Mouse (Mus musculus): ENCODE measurements around the gene Trim7. TPM values are rescaled to one million over a fixed set of nuclear protein-coding genes. Genes with fewer than 3 reads are reported as not detected.
"Not testable (repeated sequence)": the region's sequence is repeated elsewhere in the genome, so short reads cannot be mapped to it uniquely, and the experiment has no call there.

The Trim7 gene
- 0.89 and 1.0 TPM in 2 replicates for polyA plus RNA-seq (2015; fragmentation: Nextera tagmentation; extraction: Ambion mirVana)

GRCm38 (mm10) chr11:48825979-48826751, at the start of gene Trim7, which contains the start of gene Gm12184:
TSS of gene Trim7 (plus strand) at chr11:48826140.
TSS of gene Gm12184 (minus strand) at chr11:48826655.
- ATAC-seq = peak; percentile 86
- Histone ChIP-seq H3K4me2 (replicated peaks) (peak within 1 kb of the TSS; percentile 56), H3K4me3 (replicated peaks) (peak within 1 kb of the TSS; percentile 46), H3K9ac (replicated peaks) (peak within 1 kb of the TSS; percentile 41; the same call in 1 of the 2 replicates), H3K27ac (peak within 1 kb of the TSS; percentile 47; the same call in 1 of the 2 replicates), H3K27me3 (peaks cover 37% of the 10 kb centered on the region), H3K4me1 (replicated peaks) (peaks cover 23% of the 10 kb centered on the region)
- H3K9me3 ChIP-seq, H3K36me3 ChIP-seq: not testable (repeated sequence)
- WGBS = under 1% methylated on average over 53 of the region's 92 CpGs

DNA sequence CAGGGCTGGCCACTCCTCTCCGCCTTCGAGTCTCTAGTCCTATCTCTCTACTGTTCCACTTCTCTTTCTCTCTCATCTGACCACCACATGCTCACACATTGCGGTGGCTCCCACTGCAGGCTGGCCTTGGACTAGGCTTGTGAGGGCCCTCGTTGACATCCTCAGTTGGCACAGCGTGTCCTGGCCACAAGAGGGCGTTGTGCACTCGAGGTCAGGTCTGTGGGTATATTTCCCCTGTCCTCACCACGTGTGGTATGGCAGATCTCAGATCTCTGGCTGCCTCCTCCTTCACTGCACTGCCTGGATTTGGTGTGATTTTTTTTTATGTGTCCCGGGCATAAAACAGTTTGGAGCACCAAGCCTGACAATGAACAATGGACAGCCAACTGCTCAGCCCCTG, 49.3 kb upstream of the Trim7 start:
- H3K4me1 ChIP-seq (replicated peaks) = peaks cover 10% of the 10 kb centered on the region
- no peaks in the 10 kb centered on the region for H3K36me3 ChIP-seq
- H3K9me3 ChIP-seq = no peaks in the 10 kb centered on the region
- no peak overlapping the region for H3K4me2 ChIP-seq (replicated peaks)
- WGBS = 53% methylated on average over 9 of the region's 9 CpGs
- H3K27ac ChIP-seq = no peak overlapping the region
- ATAC-seq = no peak
- no peak overlapping the region for H3K9ac ChIP-seq (replicated peaks)
- H3K4me3 ChIP-seq (replicated peaks) = no peak overlapping the region
- no peaks in the 10 kb centered on the region for H3K27me3 ChIP-seq

- Histone ChIP-seq H3K27ac (no peak overlapping the region), H3K9ac (replicated peaks) (no peak overlapping the region), H3K4me2 (replicated peaks) (no peak overlapping the region), H3K27me3 (no peaks in the 10 kb centered on the region), H3K36me3 (no peaks in the 10 kb centered on the region), H3K9me3 (0 out of 2 replicates have a peak, but pooled peaks cover 2% of the 10 kb centered on the region), H3K4me3 (replicated peaks) (no peak overlapping the region), H3K4me1 (replicated peaks) (peaks cover 10% of the 10 kb centered on the region)
- WGBS = 92% methylated on average over 9 of the region's 9 CpGs
- no peak for ATAC-seq
These were observed 48.6 kb upstream of the Trim7 start for GRCm38 (mm10) chr11:48777303-48777702.

GRCm38 (mm10) chr11:48779450-48779849, 46.5 kb upstream of the Trim7 start:
- no peak for ATAC-seq
- Histone ChIP-seq H3K4me3 (replicated peaks) (no peak overlapping the region), H3K36me3 (no peaks in the 10 kb centered on the region), H3K27ac (no peak overlapping the region), H3K9me3 (0 out of 2 replicates have a peak, but pooled peaks cover 2% of the 10 kb centered on the region), H3K27me3 (no peaks in the 10 kb centered on the region), H3K9ac (replicated peaks) (no peak overlapping the region), H3K4me1 (replicated peaks) (peaks cover 6% of the 10 kb centered on the region), H3K4me2 (replicated peaks) (no peak overlapping the region)
- 32% methylated on average over 7 of the region's 7 CpGs for WGBS

DNA sequence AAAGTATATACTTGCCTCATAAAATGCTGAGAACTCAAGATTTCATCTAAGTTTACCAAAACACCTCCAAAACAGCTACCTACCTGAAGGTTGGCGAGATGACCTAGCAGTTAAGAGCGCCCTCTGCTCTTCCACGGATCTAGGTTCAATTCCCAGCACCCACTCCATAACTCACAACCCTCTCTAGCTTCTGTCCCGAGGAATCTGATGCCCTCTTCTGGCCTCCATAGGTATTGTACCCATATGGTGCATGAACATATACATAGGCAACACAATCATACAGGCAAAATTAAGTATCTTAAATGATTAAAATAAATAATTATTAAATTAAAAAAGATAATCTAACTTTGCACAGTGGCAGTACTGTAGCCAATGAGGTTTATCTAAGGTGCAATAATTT, 43.7 kb upstream of the Trim7 start:
- 95% methylated on average over 4 of the region's 4 CpGs for WGBS
- Histone ChIP-seq H3K36me3 (no peaks in the 10 kb centered on the region), H3K4me3 (replicated peaks) (no peak overlapping the region), H3K9me3 (0 out of 2 replicates have a peak, but pooled peaks cover 2% of the 10 kb centered on the region), H3K27ac (no peak overlapping the region), H3K4me1 (replicated peaks) (no peaks in the 10 kb centered on the region), H3K27me3 (no peaks in the 10 kb centered on the region), H3K9ac (replicated peaks) (no peak overlapping the region), H3K4me2 (replicated peaks) (no peak overlapping the region)
- no peak for ATAC-seq

DNA sequence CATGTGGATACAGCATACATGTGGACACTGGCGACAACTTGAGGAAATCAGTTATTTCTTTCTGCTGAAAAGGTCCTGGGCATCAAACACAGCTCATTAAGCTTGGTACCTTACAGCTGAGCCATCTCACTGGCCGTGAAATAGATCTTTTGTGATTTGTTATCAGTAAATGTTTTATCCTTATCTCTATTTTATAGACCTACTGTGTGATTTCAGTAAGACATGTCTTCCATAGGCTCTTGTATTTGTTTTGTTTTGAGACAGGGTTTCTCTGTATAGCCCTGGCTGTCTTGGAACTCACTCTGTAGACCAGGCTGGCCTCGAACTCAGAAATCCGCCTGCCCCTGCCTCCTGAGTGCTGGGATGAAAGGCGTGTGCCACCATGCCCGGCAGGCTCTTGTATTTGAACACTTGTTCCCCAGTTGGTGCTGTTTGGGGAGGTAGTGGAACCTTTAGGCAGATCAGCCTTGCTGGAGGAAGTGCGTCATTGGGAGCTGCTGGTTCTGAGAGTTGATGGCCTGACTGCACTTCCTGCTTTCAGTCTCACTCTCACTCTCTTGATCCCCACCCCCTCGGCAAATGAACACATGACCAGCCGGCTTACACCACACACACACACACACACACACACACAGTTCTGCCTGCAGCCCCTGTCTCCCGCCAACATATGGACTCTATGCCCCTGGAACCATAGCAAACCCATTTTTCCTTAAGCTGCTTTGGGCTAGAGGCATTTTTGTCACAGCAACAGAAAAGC, 38.3 kb upstream of the Trim7 start:
- H3K4me2 ChIP-seq (replicated peaks) = peak overlapping the region; percentile 58
- H3K36me3 ChIP-seq = no peaks in the 10 kb centered on the region
- H3K27ac ChIP-seq = no peak overlapping the region
- H3K27me3 ChIP-seq = no peaks in the 10 kb centered on the region
- H3K4me3 ChIP-seq (replicated peaks) = peak overlapping the region; percentile 43
- no peak overlapping the region for H3K9ac ChIP-seq (replicated peaks)
- no peaks in the 10 kb centered on the region for H3K4me1 ChIP-seq (replicated peaks)
- H3K9me3 ChIP-seq = no peaks in the 10 kb centered on the region
- peak; percentile 81 for ATAC-seq
- 45% methylated on average over 10 of the region's 10 CpGs for WGBS

DNA sequence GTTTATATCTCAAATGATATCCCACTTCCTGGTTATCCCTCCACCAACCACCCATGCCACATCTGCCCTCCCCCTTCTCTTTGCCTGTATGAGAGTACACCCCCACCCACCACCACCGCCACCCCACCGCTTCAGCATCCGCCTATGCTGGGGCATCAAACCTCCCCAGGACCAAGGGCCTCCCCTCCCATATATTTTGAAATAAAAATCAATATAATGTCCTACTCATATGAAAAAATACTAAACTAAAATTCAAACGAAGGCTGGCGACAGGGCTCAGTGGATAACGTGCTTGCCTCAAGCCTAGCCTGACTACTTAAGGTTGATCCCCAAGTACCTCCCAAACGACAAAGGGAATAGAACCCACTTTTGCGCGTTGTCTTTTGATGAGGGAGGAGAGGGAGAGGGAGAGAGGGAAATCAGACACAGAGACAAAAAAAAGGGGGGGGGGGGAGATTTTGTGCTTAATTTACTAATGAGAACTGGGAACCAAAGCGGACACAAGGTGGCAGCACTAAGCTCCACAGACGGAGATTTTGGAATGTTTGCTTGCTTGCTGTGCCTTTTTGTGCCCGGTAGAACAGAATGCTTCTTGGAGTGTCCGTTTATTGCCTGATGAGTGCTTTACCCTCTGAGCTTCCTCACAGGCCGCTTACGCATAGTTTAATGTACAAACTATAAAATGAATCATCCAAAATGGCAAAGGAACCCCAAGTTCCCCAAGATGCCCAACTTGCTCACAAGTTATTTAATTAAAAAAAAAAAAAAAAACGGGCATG, 37.4 kb upstream of the Trim7 start:
- H3K36me3 ChIP-seq = no peaks in the 10 kb centered on the region
- no peaks in the 10 kb centered on the region for H3K9me3 ChIP-seq
- no peaks in the 10 kb centered on the region for H3K4me1 ChIP-seq (replicated peaks)
- H3K4me2 ChIP-seq (replicated peaks) = peak overlapping the region; percentile 58
- peak overlapping the region; percentile 43 for H3K4me3 ChIP-seq (replicated peaks)
- H3K27ac ChIP-seq = peak overlapping the region; percentile 26
- peak; percentile 84 for ATAC-seq
- no peaks in the 10 kb centered on the region for H3K27me3 ChIP-seq
- WGBS = 7% methylated on average over 16 of the region's 16 CpGs
- H3K9ac ChIP-seq (replicated peaks) = peak overlapping the region; percentile 52

- Histone ChIP-seq H3K36me3 (no peaks in the 10 kb centered on the region), H3K4me2 (replicated peaks) (peak overlapping the region; percentile 58; the same call in 1 of the 2 replicates), H3K9me3 (no peaks in the 10 kb centered on the region), H3K27me3 (no peaks in the 10 kb centered on the region), H3K4me1 (replicated peaks) (no peaks in the 10 kb centered on the region), H3K4me3 (replicated peaks) (no peak overlapping the region), H3K27ac (no peak overlapping the region), H3K9ac (replicated peaks) (no peak overlapping the region)
- 90% methylated on average over 5 of the region's 5 CpGs for WGBS
- no peak for ATAC-seq
These were observed 36.7 kb upstream of the Trim7 start for GRCm38 (mm10) chr11:48789215-48789614.

DNA sequence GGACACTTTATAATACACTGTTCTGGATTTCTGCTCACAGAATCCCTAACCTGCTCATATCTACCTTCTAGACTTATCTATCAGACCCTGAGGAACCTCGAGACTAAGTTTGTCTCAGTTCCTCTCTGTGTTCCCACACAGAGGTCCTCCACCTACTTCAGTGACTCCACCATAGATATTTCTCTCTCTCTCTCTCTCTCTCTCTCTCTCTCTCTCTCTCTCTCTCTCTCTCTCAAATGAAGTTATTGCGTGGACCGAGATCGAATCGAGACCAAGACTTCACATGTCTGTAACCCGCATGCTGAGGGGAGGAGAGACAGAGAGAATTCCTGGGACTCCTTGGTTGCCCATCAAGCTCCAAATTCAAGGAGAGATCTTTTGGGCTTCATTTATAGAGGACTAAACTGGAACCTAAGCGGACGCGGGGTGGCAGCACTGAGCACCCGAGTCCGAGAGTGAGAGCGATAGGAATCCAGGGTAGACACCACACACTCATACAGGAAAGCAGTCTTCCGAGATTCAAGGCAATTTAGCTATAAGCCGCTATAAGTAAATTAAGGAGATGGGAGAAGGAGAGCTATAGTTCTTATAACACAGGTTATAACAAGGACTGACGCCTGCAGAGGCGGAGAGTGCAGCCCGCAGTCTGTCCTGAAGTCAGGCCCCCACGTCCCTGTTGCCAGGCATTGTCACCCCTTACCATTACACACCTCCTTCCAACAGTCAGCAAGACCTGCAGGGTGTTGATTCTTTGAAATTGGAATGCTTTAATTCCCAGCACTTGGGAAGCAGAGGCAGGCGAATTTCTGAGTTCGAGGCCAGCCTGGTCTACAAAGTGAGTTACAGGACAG, 35.7 kb upstream of the Trim7 start:
- Histone ChIP-seq H3K4me3 (replicated peaks) (peak overlapping the region; percentile 20), H3K36me3 (no peaks in the 10 kb centered on the region), H3K4me2 (replicated peaks) (peak overlapping the region; percentile 44), H3K27ac (no peak overlapping the region), H3K9me3 (no peaks in the 10 kb centered on the region), H3K9ac (replicated peaks) (no peak overlapping the region; the same call in 1 of the 2 replicates), H3K27me3 (no peaks in the 10 kb centered on the region), H3K4me1 (replicated peaks) (no peaks in the 10 kb centered on the region)
- 15% methylated on average over 20 of the region's 20 CpGs for WGBS
- ATAC-seq = peak; percentile 60

GRCm38 (mm10) chr11:48790946-48791345, 35.0 kb upstream of the Trim7 start:
- H3K27me3 ChIP-seq = no peaks in the 10 kb centered on the region
- no peak for ATAC-seq
- no peaks in the 10 kb centered on the region for H3K4me1 ChIP-seq (replicated peaks)
- no peak overlapping the region for H3K27ac ChIP-seq
- 67% methylated on average over 8 of the region's 8 CpGs for WGBS
- H3K9ac ChIP-seq (replicated peaks) = no peak overlapping the region
- no peak overlapping the region for H3K4me2 ChIP-seq (replicated peaks)
- H3K9me3 ChIP-seq = no peaks in the 10 kb centered on the region
- no peak overlapping the region for H3K4me3 ChIP-seq (replicated peaks)
- H3K36me3 ChIP-seq = no peaks in the 10 kb centered on the region

DNA sequence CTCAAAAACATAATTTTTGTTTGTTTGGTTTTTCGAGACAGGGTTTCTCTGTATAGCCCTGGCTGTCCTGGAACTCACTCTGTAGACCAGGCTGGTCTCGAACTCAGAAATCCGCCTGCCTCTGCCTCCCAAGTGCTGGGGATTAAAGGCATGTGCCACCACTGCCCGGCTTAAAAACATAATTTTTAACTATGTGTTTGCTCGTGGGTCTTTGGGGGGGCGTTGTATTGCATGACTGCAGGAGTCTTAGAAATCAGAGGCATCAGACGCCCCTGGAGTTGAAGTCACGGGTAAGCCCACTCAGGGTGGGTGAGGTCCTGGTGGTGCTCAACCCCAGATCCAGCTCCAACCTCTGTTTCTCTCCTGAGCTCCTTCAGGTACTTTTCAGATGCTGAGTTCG, 34.0 kb upstream of the Trim7 start:
- H3K27ac ChIP-seq; H3K4me3 ChIP-seq (replicated peaks); H3K9me3 ChIP-seq; H3K27me3 ChIP-seq; H3K9ac ChIP-seq (replicated peaks); ATAC-seq; H3K36me3 ChIP-seq; H3K4me2 ChIP-seq (replicated peaks); H3K4me1 ChIP-seq (replicated peaks): not testable (repeated sequence)
- 88% methylated on average over 9 of the region's 9 CpGs for WGBS
